Mouse (Mus musculus) lung, adult 2 months (tissue): ENCODE results near the gene Uhrf1bp1. TPM values are rescaled to one million over a fixed set of nuclear protein-coding genes. Genes with fewer than 3 reads are reported as not detected.

Experiments used
- DNase-seq: peaks from one replicate; pipeline ENCODE4 v3.0.0; 2022
- H3K4me1 ChIP-seq: fragments of 200-500 bp; 2 replicates; pipeline ENCODE4 v1.6.1; 2011; ENCODE audit warnings: low read length; ENCODE audit not compliant: control insufficient read depth, insufficient read depth
- H3K4me3 ChIP-seq: fragments of 200-500 bp; replicated peaks from 2 replicates; pipeline ENCODE3; 2011; ENCODE audit warnings: low read depth, mild to moderate bottlenecking, control low read depth, low read length; ENCODE audit errors: extremely low read depth
- CTCF ChIP-seq: fragments of 200-500 bp; IDR thresholded peaks from 2 replicates; pipeline ENCODE4 v1.5.1; 2011; ENCODE audit warnings: mild to moderate bottlenecking, low read length, control low read depth; ENCODE audit not compliant: insufficient read depth
- POLR2A ChIP-seq: fragments of 200-500 bp; IDR thresholded peaks from 2 replicates; pipeline ENCODE4 v1.6.1; 2011; ENCODE audit warnings: low read depth, mild to moderate bottlenecking, control low read depth, low read length, borderline replicate concordance; ENCODE audit errors: extremely low read depth
- WGBS: fragments of 180-500 bp; shearing (Covaris S2); methylation state at CpG from one replicate; pipeline ENCODE4 v1.1.7; 2018; 5-methylcytosine and 5-hydroxymethylcytosine counted together
- polyA plus RNA-seq: library from polyadenylated mRNA; depleted of rRNA; stranded (reverse); fragments of >200 nt; gene quantifications from 2 replicates; pipeline ENCODE4 v1.2.3, GENCODE M21; 2012

The Uhrf1bp1 gene
- polyA plus RNA-seq, 1 experiment, result 8.4 TPM

GRCm38 (mm10) chr17:27935091-27935490 lies 78.8 kb downstream of the Uhrf1bp1 start:
- Histone ChIP-seq H3K4me3 (no peak overlapping the region), H3K4me1 (peaks cover 39% of the 10 kb centered on the region)
- WGBS, result 43% methylated on average over 3 of the region's 3 CpGs
- DNase-seq, result no peak
- no peak for TF ChIP-seq POLR2A
- no peak for TF ChIP-seq CTCF

GRCm38 (mm10) chr17:27937054-27937615 lies 80.9 kb downstream of the Uhrf1bp1 start:
- WGBS, result 69% methylated on average over 4 of the region's 4 CpGs
- no peak for DNase-seq
- no peak for TF ChIP-seq POLR2A
- no peak for TF ChIP-seq CTCF
- no peak overlapping the region for H3K4me3 ChIP-seq
- H3K4me1 ChIP-seq, result peaks cover 49% of the 10 kb centered on the region

GRCm38 (mm10) chr17:27938121-27938754 lies 82.0 kb downstream of the Uhrf1bp1 start:
- DNase-seq, result no peak
- TF ChIP-seq POLR2A (no peak), CTCF (no peak)
- Histone ChIP-seq H3K4me1 (peaks cover 47% of the 10 kb centered on the region), H3K4me3 (no peak overlapping the region)
- WGBS, result 36% methylated on average over 12 of the region's 12 CpGs

- Histone ChIP-seq H3K4me1 (peaks cover 44% of the 10 kb centered on the region), H3K4me3 (no peak overlapping the region)
- DNase-seq, result no peak
- no peak for TF ChIP-seq POLR2A
- 67% methylated on average over 5 of the region's 5 CpGs for WGBS
Measured at GRCm38 (mm10) chr17:27939028-27939427, 82.8 kb downstream of the Uhrf1bp1 start.

GRCm38 (mm10) chr17:27940352-27940751 lies 84.1 kb downstream of the Uhrf1bp1 start:
- DNase-seq, result no peak
- WGBS, result 33% methylated on average over 4 of the region's 4 CpGs
- Histone ChIP-seq H3K4me3 (no peak overlapping the region), H3K4me1 (peaks cover 43% of the 10 kb centered on the region)
- no peak for TF ChIP-seq POLR2A
- no peak for TF ChIP-seq CTCF

DNA sequence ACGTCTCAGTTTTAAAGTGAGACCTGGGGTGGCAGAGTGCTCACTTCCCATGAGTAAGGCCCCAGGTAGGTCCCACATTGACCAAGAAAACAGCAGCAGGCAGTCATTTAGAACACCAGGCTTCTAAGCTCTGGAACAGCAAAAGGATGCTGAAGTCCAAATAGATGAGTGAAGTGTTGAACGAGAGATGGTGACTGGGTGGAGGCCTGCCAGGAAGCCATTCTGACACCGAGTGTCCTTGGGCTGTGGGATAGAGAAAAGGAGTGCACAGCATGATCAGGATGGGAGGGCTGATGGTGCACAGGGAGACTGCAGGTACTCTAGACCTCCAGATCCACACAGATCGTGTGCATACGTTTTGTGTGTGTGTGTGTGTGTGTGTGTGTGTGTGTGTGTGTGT lies 84.9 kb downstream of the Uhrf1bp1 start:
- TF ChIP-seq POLR2A (no peak), CTCF (no peak)
- H3K4me3 ChIP-seq, result no peak overlapping the region
- DNase-seq, result no peak
- WGBS, result 52% methylated on average over 5 of the region's 5 CpGs
- H3K4me1 ChIP-seq, result peaks cover 48% of the 10 kb centered on the region

DNA sequence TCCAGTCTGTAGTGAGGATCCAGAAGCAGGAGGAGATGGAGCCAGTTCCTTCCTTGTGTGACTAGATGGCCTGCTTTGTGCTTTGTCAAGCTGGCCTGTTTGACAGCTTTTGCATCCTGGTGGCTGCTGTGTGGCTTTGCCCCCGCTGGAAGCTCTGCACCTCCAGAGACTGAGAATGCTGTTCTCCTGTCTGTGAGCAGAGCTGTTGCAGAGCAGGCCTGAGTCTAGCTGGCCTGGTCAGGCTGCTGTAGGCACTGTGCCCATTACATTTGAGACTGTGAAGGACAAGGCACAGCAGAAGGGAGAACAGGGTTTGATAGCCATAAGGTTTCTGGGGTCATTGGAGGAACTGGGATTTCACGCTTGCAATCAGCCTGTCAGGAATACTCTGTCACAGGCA lies 85.5 kb downstream of the Uhrf1bp1 start:
- DNase-seq, result no peak
- 54% methylated on average over 2 of the region's 2 CpGs for whole genome bisulfite sequencing
- peaks cover 53% of the 10 kb centered on the region for H3K4me1 ChIP-seq
- TF ChIP-seq POLR2A (no peak), CTCF (no peak)
- H3K4me3 ChIP-seq, result no peak overlapping the region

- H3K4me3 ChIP-seq, result no peak overlapping the region
- peaks cover 55% of the 10 kb centered on the region for H3K4me1 ChIP-seq
- TF ChIP-seq CTCF (no peak), POLR2A (no peak)
- WGBS, result 94% methylated on average over 4 of the region's 4 CpGs
- DNase-seq, result no peak
Measured at GRCm38 (mm10) chr17:27942131-27942530, 85.9 kb downstream of the Uhrf1bp1 start.

- Histone ChIP-seq H3K4me1 (peaks cover 38% of the 10 kb centered on the region), H3K4me3 (no peak overlapping the region)
- no peak for TF ChIP-seq POLR2A
- TF ChIP-seq CTCF, result no peak
- DNase-seq, result peak; percentile 80
- WGBS, result 42% methylated on average over 6 of the region's 6 CpGs
Measured at GRCm38 (mm10) chr17:27945546-27946216, 89.4 kb downstream of the Uhrf1bp1 start.

DNA sequence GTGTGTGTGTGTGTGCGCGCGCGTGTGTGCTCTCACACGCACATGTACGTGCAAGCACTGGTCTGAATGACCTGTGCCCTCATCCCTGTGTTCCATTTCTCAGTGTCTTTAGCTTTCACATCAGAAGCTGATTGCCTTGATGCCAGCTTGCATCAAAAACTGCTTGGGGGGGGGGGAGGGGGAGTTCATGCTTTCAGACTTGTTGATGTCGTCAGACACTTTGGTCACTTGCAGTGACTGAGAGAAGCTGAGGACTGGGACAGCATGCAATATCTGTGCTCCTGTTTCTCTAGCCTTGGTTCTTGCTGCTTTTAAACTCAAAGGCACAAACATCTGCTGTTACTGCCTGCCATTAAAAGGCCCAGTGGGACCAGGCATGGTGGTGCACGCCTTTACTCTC lies 90.1 kb downstream of the Uhrf1bp1 start:
- TF ChIP-seq CTCF, result no peak
- no peak for TF ChIP-seq POLR2A
- DNase-seq, result no peak
- Histone ChIP-seq H3K4me1 (peaks cover 33% of the 10 kb centered on the region), H3K4me3 (no peak overlapping the region)
- WGBS, result 61% methylated on average over 8 of the region's 8 CpGs
